Mouse (Mus musculus): ENCODE measurements around the gene Coa5. TPM values are rescaled to one million over a fixed set of nuclear protein-coding genes. Genes with fewer than 3 reads are reported as not detected.

Gene Coa5
- polyA plus RNA-seq, 1 experiment, result 50.3 TPM

DNA sequence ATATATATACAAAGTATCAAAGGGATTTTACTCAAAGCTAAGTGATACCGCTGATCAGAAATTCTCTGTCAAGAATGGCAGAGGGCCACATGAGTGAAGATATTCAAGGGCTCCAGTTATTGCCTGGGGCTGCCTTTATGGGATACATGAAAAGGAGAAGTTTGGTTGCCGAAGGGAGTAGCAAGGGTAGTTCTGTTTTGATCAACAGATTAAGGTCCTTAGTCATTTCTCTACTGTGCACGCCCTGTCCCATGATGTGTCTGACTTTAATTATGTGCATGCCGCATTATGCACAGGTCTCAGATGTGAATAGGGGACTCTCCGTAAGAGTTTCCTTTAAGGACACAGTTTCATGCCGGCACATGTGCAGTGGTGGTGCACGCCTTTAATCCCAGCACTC is 27.6 kb upstream of the Coa5 start:
- WGBS, result 94% methylated on average over 7 of the region's 7 CpGs
- Histone ChIP-seq H3K27me3 (ENCODE audit: control insufficient read depth, insufficient read depth, low read length) (no peaks in the 10 kb centered on the region), H3K4me1 (ENCODE audit: control insufficient read depth, insufficient read depth, low read length) (no peaks in the 10 kb centered on the region), H3K27ac (ENCODE audit: insufficient read depth, low read length) (no peak overlapping the region), H3K4me3 (replicated peaks; ENCODE audit: insufficient read depth, low read depth, low read length) (no peak overlapping the region)
- TF ChIP-seq CTCF (IDR thresholded peaks at IDR 0.05; ENCODE audit: borderline replicate concordance, insufficient read depth, low read depth, low read length), result no peak
- TF ChIP-seq POLR2A (IDR thresholded peaks at IDR 0.05; ENCODE audit: borderline replicate concordance, insufficient read depth, low read length), result no peak
- no peak for DNase-seq

GRCm38 (mm10) chr1:37451270-37451669 is 21.4 kb upstream of the Coa5 start:
- Histone ChIP-seq H3K27ac (ENCODE audit: insufficient read depth, low read length) (no peak overlapping the region), H3K4me1 (ENCODE audit: control insufficient read depth, insufficient read depth, low read length) (no peaks in the 10 kb centered on the region), H3K27me3 (ENCODE audit: control insufficient read depth, insufficient read depth, low read length) (no peaks in the 10 kb centered on the region), H3K4me3 (replicated peaks; ENCODE audit: insufficient read depth, low read depth, low read length) (no peak overlapping the region)
- DNase-seq, result no peak
- 87% methylated on average over 8 of the region's 8 CpGs for WGBS
- TF ChIP-seq POLR2A (IDR thresholded peaks at IDR 0.05; ENCODE audit: borderline replicate concordance, insufficient read depth, low read length) (no peak), CTCF (IDR thresholded peaks at IDR 0.05; ENCODE audit: borderline replicate concordance, insufficient read depth, low read depth, low read length) (no peak)

GRCm38 (mm10) chr1:37448361-37449095 is 18.6 kb upstream of the Coa5 start:
- H3K4me3 ChIP-seq (replicated peaks; ENCODE audit: insufficient read depth, low read depth, low read length), result no peak overlapping the region
- TF ChIP-seq POLR2A (IDR thresholded peaks at IDR 0.05; ENCODE audit: borderline replicate concordance, insufficient read depth, low read length), result no peak
- peak; percentile 56; the same call in 1 of the 2 replicates for TF ChIP-seq CTCF (IDR thresholded peaks at IDR 0.05; ENCODE audit: borderline replicate concordance, insufficient read depth, low read depth, low read length)
- H3K4me1 ChIP-seq (ENCODE audit: control insufficient read depth, insufficient read depth, low read length), result no peaks in the 10 kb centered on the region
- WGBS, result 73% methylated on average over 10 of the region's 10 CpGs
- DNase-seq, result peak; percentile 35 to 50
- H3K27ac ChIP-seq (ENCODE audit: insufficient read depth, low read length), result no peak overlapping the region
- no peaks in the 10 kb centered on the region for H3K27me3 ChIP-seq (ENCODE audit: control insufficient read depth, insufficient read depth, low read length)

GRCm38 (mm10) chr1:37442848-37443835 is 13.2 kb upstream of the Coa5 start:
- Histone ChIP-seq H3K27ac (ENCODE audit: insufficient read depth, low read length) (no peak overlapping the region), H3K4me3 (replicated peaks; ENCODE audit: insufficient read depth, low read depth, low read length) (no peak overlapping the region), H3K27me3 (ENCODE audit: control insufficient read depth, insufficient read depth, low read length) (no peaks in the 10 kb centered on the region), H3K4me1 (ENCODE audit: control insufficient read depth, insufficient read depth, low read length) (no peaks in the 10 kb centered on the region)
- no peak for TF ChIP-seq CTCF (IDR thresholded peaks at IDR 0.05; ENCODE audit: borderline replicate concordance, insufficient read depth, low read depth, low read length)
- no peak for TF ChIP-seq POLR2A (IDR thresholded peaks at IDR 0.05; ENCODE audit: borderline replicate concordance, insufficient read depth, low read length)
- 86% methylated on average over 16 of the region's 16 CpGs for WGBS
- no peak for DNase-seq

DNA sequence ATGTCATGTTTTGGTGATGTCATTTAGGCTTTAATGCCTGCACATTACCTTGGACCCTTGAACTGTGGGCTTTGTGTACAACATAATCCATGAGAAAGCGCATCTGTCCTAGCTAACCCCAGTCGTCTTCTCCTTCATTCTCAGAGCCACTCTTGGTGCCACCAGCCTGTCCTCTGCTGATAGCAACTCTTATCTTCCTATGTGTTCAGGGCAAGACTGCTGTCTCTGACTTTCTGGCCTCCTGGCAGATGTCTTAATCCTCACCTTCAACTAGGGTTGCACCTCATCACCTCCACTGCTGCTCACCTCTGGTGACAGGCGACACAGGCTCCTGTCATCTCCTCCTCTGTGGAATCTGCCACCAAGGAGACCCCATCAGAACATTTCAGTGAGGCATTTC is 6.5 kb upstream of the Coa5 start:
- H3K27me3 ChIP-seq (ENCODE audit: control insufficient read depth, insufficient read depth, low read length), result no peaks in the 10 kb centered on the region
- no peak overlapping the region for H3K4me3 ChIP-seq (replicated peaks; ENCODE audit: insufficient read depth, low read depth, low read length)
- 91% methylated on average over 3 of the region's 3 CpGs for whole genome bisulfite sequencing
- peaks cover 3% of the 10 kb centered on the region; the same call in 1 of the 2 replicates for H3K4me1 ChIP-seq (ENCODE audit: control insufficient read depth, insufficient read depth, low read length)
- H3K27ac ChIP-seq (ENCODE audit: insufficient read depth, low read length), result no peak overlapping the region
- no peak for DNase-seq
- TF ChIP-seq POLR2A (IDR thresholded peaks at IDR 0.05; ENCODE audit: borderline replicate concordance, insufficient read depth, low read length), result no peak
- TF ChIP-seq CTCF (IDR thresholded peaks at IDR 0.05; ENCODE audit: borderline replicate concordance, insufficient read depth, low read depth, low read length), result no peak

GRCm38 (mm10) chr1:37430297-37430840 is 466 bp upstream of the Coa5 start:
- DNase-seq, result no peak
- Histone ChIP-seq H3K4me1 (ENCODE audit: control insufficient read depth, insufficient read depth, low read length) (peaks cover 3% of the 10 kb centered on the region; the same call in 1 of the 2 replicates), H3K27me3 (ENCODE audit: control insufficient read depth, insufficient read depth, low read length) (no peaks in the 10 kb centered on the region), H3K4me3 (replicated peaks; ENCODE audit: insufficient read depth, low read depth, low read length) (peak overlapping the region; percentile 90), H3K27ac (ENCODE audit: insufficient read depth, low read length) (peak overlapping the region; percentile 45)
- 1% methylated on average over 40 of the region's 40 CpGs for WGBS
- no peak for TF ChIP-seq CTCF (IDR thresholded peaks at IDR 0.05; ENCODE audit: borderline replicate concordance, insufficient read depth, low read depth, low read length)
- no peak for TF ChIP-seq POLR2A (IDR thresholded peaks at IDR 0.05; ENCODE audit: borderline replicate concordance, insufficient read depth, low read length)

GRCm38 (mm10) chr1:37428911-37429310 is 992 bp downstream of the Coa5 start:
- H3K27me3 ChIP-seq (ENCODE audit: control insufficient read depth, insufficient read depth, low read length), result no peaks in the 10 kb centered on the region
- WGBS, result 43% methylated on average over 2 of the region's 2 CpGs
- H3K4me1 ChIP-seq (ENCODE audit: control insufficient read depth, insufficient read depth, low read length), result peaks cover 3% of the 10 kb centered on the region; the same call in 1 of the 2 replicates
- H3K4me3 ChIP-seq (replicated peaks; ENCODE audit: insufficient read depth, low read depth, low read length), result peak overlapping the region; percentile 90
- peak in 1 of 2 experiments; percentile 25 for DNase-seq
- no peak for TF ChIP-seq CTCF (IDR thresholded peaks at IDR 0.05; ENCODE audit: borderline replicate concordance, insufficient read depth, low read depth, low read length)
- no peak for TF ChIP-seq POLR2A (IDR thresholded peaks at IDR 0.05; ENCODE audit: borderline replicate concordance, insufficient read depth, low read length)
- H3K27ac ChIP-seq (ENCODE audit: insufficient read depth, low read length), result no peak overlapping the region

Measured in cerebellum, adult 2 months (tissue).